Mouse (Mus musculus) layer of hippocampus, adult 6 months (tissue): Measurements from ENCODE around the gene Fundc2. TPM values are rescaled to one million over a fixed set of nuclear protein-coding genes. Genes with fewer than 3 reads are reported as not detected.

Experiments
- long read RNA-seq, 2 experiments: library from polyadenylated mRNA; unstranded; transcript quantifications; one replicate each; pipeline ENCODE4 v2.0.0; 2019 to 2020
- polyA plus RNA-seq: library from polyadenylated mRNA; unstranded; fragments of <200 nt; fragmentation: Nextera tagmentation; gene quantifications from 2 replicates; pipeline ENCODE4 v1.2.3, GENCODE M21; 2021

Fundc2 gene
- polyA plus RNA-seq, result 24.8 and 26.1 TPM in 2 replicates
- long read RNA-seq, experiment 1, transcript Fundc2-201 (5 exons, 2,562 nt), result major isoform, 41 of 57 reads
- long read RNA-seq, experiment 1, partial matches to known transcripts, result 6 of 57 reads
- long read RNA-seq, experiment 1, other reads (novel, unspliced or antisense), result 10 of 57 reads
- long read RNA-seq, experiment 2, transcript Fundc2-201 (5 exons, 2,562 nt), result major isoform, 118 of 131 reads
- long read RNA-seq, experiment 2, partial matches to known transcripts, result 5 of 131 reads
- long read RNA-seq, experiment 2, other reads (novel, unspliced or antisense), result 7 of 131 reads

GRCm38 (mm10) chrX:75382195-75382771, at the start of gene Fundc2, which contains the start of gene F8:
Gene Fundc2, plus strand, starts transcription at chrX:75382399.
Gene F8, minus strand, starts transcription at chrX:75382615.

GRCm38 (mm10) chrX:75415936-75416785, 34.0 kb downstream of the Fundc2 start, which contains the start of the genes Cmc4, Mtcp1 and Brcc3:
Gene Cmc4, minus strand, starts transcription at chrX:75416584.
Gene Mtcp1, minus strand, starts transcription at chrX:75416588.
Gene Brcc3, plus strand, starts transcription at chrX:75416628.

Other genes starting within 250 kb of the Fundc2 start
- gene Smim9, start 218.6 kb upstream of the Fundc2 start, polyA plus RNA-seq, result not detected in 2 replicates
- gene F8, start 216 bp downstream of the Fundc2 start, polyA plus RNA-seq, result 0.65 and 1.4 TPM in 2 replicates
- 18.8 and 19.7 TPM in 2 replicates for gene Cmc4, start 34.2 kb downstream of the Fundc2 start, polyA plus RNA-seq
- 1.2 and 1.4 TPM in 2 replicates for gene Mtcp1, start 34.2 kb downstream of the Fundc2 start, polyA plus RNA-seq
- gene Brcc3, start 34.2 kb downstream of the Fundc2 start, polyA plus RNA-seq, result 68.2 and 70.0 TPM in 2 replicates
- gene Vbp1, start 131.9 kb downstream of the Fundc2 start, polyA plus RNA-seq, result 108 and 114 TPM in 2 replicates
- gene Rab39b, start 195.8 kb downstream of the Fundc2 start, polyA plus RNA-seq, result 24.5 and 26.1 TPM in 2 replicates